Mouse (Mus musculus): ENCODE measurements at regions not wholly inside any gene's neighbourhood (a gene's known extent, or its start where the extent isn't known, plus 50 kb on each side); places are given as distances from the start of the nearest gene placed in this dataset.

DNA sequence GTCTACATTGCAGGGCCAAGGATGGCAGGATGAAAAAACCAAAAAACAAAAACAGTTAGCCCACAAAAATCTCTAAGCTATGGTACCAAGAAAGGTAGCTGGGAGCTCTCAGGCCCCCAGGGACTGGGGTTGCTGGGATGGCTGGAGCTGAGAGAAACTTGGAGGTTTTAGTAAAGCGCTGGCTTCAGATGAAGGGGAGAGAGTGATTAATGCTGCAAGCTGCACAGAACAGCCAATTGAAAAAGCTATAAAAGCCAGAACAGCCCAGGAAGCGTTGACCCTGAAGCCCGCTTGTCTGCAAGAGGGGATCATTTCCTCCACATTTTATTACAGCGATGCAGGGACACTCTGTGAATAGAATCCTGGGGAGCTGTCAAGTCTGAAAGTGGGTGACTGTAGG lies 157.0 kb downstream of the 4930564D02Rik start:
- TF ChIP-seq CTCF (IDR thresholded peaks at IDR 0.05; ENCODE audit: low read depth) (no peak), EP300 (IDR thresholded peaks at IDR 0.05; ENCODE audit: low read depth) (no peak)

Measured in heart, postnatal 0 days (tissue).